Mouse (Mus musculus) mesoderm, embryonic 11.5 days (tissue): Measurements from ENCODE around the gene Ube2q1.
"Not testable (repeated sequence)": the region's sequence is repeated elsewhere in the genome, so short reads cannot be mapped to it uniquely, and the experiment has no call there.

ENCODE experiments used
- DNase-seq: peaks from one replicate; pipeline ENCODE4 v3.0.0-alpha.2; 2012; ENCODE audit warnings: low read depth, low spot score

Gene Ube2q1

DNA sequence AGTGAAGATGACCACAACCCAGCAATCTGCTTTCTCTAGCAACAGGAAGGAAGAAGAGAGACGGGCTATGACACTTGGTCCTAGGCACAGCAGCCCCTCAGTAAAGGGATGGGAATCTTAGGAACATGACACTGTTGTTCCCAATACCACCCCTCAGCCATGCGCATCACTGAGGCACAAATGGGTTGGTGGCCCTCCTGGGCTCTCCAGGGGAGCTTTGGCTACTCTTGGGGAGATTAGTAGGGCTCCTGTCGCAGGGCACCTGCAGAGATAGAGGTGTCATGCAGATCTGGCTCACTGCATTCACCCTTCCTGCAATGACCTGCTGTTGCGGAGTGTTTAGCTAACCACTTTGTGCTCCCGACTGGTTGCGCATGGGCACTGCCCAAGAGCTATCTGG is 12.9 kb downstream of the Ube2q1 start:
- DNase-seq: no peak

DNA sequence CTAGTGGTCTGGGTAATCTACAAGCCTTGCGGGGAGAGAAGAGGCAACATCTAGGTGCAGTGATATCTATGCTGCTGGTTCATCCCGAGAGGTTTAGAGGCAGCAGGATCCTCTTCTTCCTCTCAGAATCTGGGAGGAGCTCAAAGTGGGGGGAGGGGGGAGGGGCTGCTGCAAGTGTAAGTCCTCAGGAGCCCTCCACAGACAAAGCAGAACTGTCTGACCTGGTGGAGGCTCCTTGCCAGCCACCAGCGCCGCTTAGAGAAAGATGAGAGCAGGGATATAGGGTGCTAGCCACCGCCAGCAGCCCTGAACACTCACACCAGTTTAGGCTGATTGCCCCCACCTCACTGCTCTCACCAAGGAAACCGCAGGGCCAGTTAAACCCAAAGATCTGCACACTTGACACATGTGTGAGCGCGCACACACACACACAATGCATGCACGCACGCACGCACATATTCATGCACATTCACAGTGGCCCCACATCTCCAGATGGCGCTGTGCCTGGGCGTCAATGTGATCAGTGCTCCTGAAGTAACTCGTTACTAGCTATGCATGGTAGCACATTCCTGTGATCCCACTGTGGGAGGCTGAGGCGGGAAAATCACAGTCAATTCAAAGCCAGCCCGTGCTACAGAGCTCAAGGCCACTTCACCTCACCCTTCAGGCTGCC is 15.4 kb downstream of the Ube2q1 start:
- DNase-seq: no peak

DNA sequence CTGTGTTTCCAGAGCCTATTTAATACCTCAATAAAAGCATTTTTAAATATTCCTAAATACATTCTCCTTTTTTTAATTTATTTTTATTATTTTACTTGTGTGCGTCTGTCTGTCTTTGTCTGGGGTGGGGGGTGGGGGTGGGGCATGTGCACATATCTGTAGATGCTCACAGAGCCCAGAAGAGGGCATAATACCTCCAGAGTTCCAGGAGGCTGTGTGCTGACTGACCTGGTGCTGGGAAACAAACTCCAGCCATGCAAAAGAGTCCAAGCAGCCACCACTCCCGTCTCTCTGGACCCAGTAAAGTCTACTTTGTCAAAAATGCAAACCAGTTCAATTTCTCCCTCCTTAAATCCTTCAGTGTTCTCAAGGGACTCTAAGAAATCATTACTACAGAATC is 21.2 kb downstream of the Ube2q1 start:
- no peak for DNase-seq

DNA sequence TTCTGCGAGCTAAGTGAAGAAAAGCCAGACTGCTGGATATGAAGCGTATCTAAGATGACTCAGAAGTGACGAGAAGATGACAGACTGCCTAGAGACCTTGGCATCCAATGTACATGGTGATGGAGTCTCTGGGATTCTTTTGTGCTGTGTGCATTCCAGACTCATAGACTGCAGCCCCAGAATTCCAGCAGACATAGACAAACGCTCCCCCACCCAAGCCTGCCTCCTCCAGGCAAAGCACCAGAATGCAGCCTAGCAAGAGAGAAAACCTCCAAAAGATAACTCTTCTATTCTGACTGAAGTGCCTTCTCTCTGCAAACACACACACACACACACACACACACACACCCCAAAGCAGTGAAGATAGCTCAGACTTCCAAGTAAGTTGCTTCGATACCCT is 22.3 kb downstream of the Ube2q1 start:
- no peak for DNase-seq

DNA sequence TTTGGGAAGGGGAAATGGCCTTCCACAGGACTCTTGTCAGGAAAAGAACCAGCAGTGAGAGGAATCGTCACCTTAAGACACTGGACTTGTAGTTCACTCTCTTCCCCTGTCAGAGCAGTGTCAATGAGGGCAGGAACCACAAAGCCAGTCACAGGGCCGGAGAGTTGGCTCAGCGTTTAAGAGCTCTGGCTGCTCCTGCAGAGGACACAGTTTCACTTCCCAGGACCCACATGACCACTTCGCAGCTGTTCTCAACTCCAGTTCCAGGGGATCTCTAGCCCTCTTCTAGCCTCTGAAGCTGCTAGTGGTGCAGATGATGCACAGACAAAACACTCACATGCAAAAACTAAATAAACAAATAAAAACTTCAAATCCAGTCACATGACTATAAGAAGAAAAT is 22.9 kb downstream of the Ube2q1 start:
- DNase-seq: no peak

DNA sequence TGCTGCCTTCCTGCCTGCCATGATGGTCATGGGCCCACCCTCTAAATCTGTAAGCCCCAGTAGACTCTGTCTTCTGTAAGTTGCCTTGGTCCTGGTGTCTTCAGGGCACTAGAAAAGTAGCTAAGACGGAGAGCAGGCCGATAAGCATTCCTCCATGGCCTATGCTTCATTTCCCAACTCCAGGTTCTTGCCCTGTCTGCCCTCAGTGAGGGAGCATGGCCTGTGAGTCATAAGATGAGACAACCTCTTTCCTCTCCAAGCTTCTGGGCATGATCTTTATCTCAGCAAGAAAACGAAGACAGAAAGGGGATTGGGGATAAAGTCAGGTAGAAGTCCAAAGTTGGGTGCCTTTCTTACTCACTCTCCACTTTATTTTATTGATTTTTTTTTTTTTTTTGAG is 25.1 kb downstream of the Ube2q1 start:
- no peak for DNase-seq

DNA sequence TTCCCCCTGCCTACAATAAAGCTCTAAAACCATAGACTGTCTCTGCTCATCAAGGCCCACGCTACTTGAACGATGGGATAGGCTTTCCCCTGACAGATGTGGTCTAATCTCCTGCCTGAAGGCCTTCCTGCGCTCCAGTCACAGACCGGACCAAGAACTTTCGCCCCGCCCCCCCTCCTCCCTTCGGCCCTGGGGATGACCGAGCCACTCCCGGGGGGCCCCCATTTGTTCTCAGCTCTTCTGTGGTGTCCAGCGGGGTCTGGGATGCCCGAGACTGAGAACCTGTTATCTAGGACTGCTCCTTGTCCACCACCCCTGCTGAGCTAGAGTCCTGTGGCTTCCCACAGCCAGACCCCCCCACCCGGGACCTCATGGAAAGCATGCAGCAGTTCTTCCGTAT is 26.1 kb downstream of the Ube2q1 start:
- DNase-seq: no peak

DNA sequence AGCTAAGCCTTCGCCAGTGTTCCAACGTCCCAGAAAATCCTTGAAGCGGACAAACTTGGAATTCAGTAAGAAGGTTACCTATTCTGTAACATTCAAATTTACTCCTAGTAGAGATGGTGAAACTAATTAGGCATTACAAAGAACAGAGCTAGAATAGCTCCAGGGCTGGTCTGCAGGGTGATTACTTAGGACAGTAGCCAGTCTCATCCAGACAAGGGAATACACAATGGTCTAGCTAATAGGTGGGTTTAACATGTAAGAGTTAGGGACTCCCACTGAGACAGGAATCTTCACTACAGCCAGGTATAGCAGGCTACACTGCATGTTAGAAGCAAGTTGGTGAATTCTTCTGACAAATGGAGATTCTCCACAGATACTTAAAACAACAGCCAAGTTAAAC is 26.7 kb downstream of the Ube2q1 start:
- DNase-seq: not testable (repeated sequence)

DNA sequence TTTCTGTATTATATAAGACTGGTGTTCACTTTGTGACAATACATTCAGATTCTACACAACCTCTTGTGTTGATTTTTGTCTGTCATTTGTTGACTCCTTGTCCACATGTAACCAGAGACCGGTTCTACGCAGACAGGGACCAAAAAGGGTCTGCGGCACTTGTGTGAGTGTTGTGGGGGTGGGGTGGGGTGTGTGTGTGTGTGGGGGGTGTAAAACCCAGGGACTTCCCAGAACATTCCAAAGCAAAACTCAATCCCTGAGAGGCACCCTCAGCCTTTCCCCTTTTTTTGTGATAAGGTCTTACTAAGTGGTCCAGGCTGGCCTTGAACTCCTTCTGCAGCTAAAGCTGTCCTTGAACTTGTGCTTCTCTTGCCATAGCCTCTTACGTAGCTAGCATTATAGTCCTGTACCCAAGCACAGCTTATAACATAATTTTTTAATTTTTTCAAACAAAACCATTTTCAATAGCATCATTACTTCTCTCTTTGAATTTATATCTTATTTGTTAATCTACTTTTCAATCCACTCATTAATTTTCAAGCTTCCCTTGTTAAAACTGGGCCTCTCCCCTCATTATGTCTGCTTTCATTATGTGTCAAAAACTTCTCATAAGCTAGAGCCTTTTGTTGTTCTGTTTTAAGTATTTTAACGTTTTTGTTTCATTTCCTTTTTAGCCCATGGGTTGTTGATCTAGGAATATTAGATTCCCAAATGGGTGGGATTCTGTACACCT is 27.5 kb downstream of the Ube2q1 start:
- DNase-seq: no peak

DNA sequence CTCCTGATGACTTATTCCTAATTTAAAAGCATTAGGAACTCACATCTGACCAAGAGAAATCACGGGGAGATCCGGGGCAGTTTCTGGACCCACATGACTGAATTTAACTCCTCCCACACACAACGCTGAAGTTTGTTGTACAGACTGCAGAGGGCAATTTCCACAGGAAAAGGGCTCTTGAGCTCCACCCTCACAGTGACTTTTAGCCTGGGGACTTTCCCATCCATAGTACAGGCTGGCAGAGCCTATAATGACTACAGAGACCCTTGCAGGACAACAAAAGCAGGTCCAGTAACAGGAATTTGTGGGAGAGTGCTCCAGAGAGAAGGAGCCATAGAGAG is 28.1 kb downstream of the Ube2q1 start:
- DNase-seq: no peak

DNA sequence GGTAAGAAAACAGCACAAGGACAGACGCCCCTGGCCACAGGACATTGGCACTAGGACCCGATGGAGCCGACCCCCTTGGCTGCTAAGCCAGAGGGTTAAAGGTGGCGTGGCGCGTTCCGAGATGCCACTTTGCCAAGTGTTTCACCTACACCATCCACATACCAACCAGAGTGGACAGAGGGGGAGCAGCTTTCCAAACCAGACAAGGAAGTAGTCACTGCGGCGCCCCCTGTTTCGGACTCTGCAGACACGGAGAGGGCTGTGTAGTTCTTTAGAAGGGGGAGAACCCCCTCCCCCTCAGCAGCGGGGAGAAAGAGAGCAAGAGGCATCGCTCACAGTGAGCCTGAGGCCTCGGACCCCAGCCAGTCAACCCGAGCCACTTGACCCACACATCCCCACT is 29.5 kb downstream of the Ube2q1 start:
- DNase-seq: no peak

DNA sequence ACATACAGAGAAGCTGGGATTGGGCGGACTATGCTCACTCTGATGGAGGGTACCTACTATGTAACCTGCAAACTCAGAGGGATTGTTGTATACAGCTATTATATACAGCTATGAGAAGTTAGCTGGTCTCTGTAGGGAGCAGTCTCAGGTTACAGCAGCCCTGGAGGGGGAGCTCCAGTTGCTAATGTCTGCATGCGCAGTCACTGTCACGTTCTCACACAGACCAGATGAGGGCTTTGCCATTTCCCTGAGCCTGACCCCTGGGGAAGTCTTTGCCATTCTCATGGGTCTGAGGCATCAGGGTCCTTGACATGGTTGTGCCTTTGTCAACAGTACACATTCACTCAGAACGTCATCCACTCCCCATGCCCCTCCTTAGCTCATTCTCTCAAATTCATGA is 31.8 kb downstream of the Ube2q1 start:
- no peak for DNase-seq

DNA sequence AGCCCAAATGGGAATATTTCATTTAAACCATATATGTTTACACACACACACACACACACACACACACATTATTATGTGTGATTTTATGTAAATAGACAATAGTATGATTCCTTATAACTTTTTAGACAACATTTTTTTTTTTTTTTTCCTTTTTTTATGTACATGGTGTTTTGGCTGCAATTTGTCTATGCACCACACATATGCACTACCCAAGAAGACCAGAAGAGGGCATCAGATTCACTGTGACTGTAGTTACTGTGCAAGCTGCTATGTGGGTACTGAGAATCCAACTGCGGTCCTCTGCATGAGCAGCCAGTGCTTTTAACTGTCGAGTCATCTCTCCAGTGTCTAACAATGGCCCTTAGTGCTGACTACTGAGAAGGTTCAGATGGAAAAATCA is 33.3 kb downstream of the Ube2q1 start:
- no peak for DNase-seq

DNA sequence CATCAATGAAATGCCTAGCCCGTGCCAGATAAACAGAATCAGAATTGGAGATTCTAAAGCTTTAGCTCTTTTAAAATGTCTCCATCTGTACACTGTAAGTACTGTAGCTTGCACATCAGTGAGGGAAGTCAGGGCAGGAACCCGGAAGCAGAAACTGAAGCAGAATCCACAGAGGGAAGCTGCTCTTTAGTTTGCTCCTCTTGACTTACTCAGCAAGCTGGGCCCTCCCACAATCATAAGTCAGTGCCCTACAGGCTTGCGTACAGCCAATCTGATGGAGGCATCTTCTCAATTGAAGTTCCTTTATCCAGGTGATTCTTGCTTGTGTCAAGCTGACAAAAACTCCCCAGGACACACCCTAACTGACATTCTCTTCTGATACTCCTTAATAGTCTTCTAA is 33.8 kb downstream of the Ube2q1 start:
- no peak for DNase-seq

DNA sequence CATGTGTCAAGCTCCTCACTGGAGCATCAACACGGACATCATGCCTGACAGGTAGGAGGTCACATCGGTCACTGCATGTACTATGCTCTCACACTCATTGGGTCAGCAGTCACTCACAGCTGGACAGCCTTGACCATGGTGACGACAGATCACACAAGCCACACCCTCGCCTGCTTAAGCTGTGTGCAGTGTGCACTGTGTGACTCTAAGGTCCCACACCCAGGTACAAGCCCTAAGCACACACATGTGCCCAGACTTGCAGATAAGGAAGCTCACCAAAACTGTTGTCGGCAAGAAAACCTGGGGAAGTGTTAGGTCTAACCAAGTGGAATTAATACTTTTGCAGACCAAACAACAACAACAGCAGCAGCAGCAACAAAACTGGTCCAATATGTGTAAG is 34.5 kb downstream of the Ube2q1 start:
- DNase-seq: no peak

DNA sequence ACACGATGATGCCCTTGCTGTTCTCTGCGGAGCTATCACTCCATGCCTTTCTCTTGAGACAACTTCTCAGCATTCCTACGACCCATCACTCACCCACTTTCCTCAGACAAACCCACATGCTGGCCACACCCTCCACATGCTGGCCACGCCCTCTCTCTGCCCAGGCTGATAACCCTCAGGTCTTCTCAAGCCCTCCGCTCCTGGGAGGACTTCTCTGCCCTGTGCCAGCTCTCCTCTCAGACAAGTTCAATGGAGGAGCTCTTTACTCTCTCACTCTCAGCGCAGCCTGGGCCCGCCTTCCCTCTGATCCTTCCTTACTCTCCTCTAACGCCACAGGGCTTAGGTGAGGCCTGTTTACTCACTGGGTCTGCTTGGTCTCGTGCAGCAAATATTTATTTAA is 35.2 kb downstream of the Ube2q1 start:
- no peak for DNase-seq

DNA sequence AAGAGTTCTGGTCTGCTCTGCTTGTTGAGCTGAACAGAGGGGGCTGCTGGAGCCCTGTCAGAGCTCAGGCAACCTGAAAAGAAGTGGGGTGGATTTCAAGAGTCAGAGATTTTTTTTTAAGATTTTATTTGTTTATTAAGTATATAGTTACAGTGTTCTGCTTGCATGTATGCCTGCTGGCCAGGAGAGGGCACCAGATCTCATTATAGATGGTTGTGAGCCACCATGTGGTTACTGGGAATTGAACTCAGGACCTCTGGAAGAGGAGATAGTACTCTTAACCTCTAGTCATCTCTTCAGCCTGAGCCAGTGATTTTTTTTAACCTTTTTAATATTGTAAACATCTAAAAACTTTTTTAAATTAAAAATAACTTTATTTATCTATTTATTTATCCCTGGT is 37.4 kb downstream of the Ube2q1 start:
- DNase-seq: no peak

DNA sequence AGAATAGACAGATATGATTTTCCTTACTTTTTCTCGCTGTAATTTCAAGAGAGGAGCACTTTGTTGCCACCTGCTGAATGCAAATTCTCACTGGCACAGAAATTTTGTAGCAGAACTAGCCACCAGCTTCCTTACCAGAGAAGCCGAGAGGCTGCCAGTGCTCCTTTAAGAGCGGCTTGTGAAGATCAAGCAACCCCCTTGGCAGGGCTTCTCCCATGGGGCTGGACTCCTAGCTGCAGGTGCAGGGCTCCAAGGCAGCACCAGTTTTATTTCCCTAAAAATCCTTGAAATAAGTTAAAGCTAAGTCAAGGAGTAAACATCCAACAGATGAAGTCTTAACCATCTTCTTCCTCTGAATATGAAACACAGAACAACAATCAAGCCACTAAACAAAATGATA is 38.8 kb downstream of the Ube2q1 start:
- no peak for DNase-seq

DNA sequence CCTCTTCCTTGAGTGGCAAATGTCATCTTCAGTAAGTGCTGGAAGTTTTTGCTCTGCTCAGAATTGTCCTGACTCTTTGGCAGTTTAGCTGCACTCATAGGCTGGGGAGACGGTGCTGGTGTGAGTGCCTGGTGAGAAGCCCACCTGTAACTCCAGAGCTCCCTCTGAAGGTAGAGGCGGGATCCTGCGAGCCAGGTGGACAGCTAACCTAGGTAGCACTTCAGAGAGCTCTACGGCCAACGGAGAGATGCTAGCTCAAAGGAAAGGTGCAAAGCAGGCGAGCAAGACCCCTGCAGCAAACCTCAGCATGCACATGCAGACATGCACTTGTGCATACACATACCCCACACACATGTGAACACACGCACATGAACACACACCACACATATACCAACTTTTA is 40.6 kb downstream of the Ube2q1 start:
- DNase-seq: no peak

DNA sequence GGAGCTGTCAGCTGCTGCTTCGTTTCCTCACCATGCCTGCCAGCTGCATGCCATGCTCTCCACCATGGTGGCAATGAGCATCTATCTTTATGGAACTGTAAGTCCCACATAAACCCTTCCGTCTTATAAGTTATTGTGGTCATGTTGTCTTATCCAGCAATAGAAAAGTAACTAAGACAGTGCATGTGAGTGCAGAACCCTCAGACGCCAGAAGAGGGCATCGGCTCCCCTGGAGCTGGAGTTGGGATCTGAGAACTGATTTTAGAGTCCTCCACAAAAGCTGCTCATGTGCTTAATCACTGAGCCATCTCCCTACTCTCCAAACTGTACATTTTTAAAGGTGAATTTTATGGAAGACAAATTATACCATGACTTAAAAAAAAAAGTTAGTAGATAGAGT is 43.6 kb downstream of the Ube2q1 start:
- no peak for DNase-seq

DNA sequence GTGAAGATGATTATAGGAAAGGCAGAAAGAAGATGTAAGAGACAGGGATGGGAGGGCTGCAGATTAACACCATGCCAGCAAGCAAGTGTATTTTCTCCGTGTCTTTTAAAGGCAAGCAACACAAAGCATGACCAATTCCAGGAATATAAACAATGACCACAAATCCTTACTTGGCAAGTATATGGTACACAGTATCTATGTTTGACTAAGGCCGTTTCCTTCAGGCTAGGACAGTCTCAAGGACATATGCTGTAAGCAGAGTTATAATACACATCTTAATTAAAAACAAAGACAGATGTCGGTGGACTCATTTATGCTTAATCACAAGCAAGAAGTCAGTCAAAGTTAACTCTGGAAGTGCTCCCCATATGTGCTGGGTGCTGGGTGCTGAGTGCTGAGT is 45.2 kb downstream of the Ube2q1 start:
- DNase-seq: no peak

DNA sequence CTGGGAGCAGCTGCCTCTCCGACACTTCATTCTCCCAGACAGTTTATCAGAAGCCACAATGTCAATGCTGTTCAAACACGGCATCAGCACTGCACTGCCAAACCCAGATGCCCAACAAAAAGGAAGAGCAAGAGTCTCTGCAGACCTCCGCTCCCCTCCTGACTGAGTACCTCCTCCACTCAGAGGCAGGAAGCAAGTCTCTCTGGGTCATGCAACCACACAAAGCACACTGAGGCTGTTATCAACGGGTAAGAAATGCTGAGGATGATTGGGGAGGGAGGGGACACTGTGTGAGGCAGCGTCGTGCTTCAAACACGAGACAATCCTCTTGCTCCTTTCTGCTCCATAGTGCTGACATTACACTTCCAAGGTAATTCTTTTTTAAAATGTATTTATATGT is 46.5 kb downstream of the Ube2q1 start:
- no peak for DNase-seq

DNA sequence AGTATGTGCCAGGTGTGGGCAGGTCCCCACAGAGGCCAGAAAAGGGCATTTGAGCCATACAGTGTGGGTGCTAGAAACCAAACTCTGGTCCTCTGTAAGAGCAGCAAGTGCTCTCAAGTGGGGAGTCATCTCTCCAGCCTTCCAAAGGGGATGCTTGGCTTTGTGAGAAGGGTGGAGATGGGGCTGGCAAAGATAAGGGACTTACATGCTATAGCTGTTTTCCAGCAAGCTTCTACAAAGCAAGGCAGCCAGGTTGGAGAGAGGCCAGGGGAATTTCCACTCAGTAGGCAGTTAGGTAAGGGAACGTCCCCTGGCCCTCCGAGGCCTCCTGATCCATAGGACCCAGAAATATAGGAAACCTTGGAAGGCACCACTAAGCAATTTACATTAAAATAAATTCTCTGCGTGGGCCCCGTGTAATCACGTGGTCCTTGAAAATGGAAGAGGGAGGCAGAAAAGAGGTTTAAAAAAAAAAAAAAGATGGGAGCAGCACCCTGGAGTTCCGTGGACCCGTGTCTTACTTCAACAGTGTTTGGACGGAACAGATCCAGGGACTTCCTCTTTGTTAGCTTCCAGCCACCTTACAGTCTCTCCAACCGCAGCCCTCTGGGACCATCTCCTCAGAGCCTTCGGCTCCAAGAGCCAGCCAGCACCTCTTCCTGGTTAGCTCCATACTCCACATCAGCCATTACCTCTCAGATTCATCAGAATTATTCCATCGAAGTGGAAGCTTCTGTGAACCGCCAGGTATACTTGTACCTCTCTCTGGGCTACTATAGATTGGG is 47.1 kb downstream of the Ube2q1 start:
- no peak for DNase-seq
